Mouse (Mus musculus) embryonic fibroblast, embryonic 13.5 days (primary cell): ENCODE data around the gene Adamts2. TPM values are rescaled to one million over a fixed set of nuclear protein-coding genes. Genes with fewer than 3 reads are reported as not detected.
A peak's percentile ranks its signal among the peaks of the same experiment; 100 is the strongest.

ENCODE experiments used
- H3K27ac ChIP-seq: 2 replicates; pipeline ENCODE4 v1.5.1; 2012; ENCODE audit warnings: low read length, control low read depth, inconsistent platforms; ENCODE audit not compliant: insufficient read depth
- H3K4me1 ChIP-seq: 2 replicates; pipeline ENCODE4 v1.6.1; 2011; ENCODE audit warnings: low read length; ENCODE audit not compliant: control insufficient read depth, insufficient read depth
- H3K4me3 ChIP-seq: 2 replicates; pipeline ENCODE4 v1.5.1; 2011; ENCODE audit warnings: mild to moderate bottlenecking, control low read depth, low read length; ENCODE audit not compliant: insufficient read depth
- CTCF ChIP-seq: IDR thresholded peaks from 2 replicates; pipeline ENCODE4 v1.5.1; 2011; ENCODE audit warnings: mild to moderate bottlenecking, control low read depth, low read length, moderate library complexity, borderline replicate concordance; ENCODE audit not compliant: insufficient read depth
- POLR2A ChIP-seq: IDR thresholded peaks from 2 replicates; pipeline ENCODE4 v1.6.1; 2011; ENCODE audit warnings: low read depth, mild to moderate bottlenecking, control low read depth, low read length, moderate library complexity
- polyA plus RNA-seq: library from polyadenylated mRNA; stranded (reverse); fragments of >200 nt; gene quantifications from 2 replicates; pipeline ENCODE4 v1.2.4, GENCODE M21; 2011; ENCODE audit warnings: low read depth; ENCODE audit not compliant: missing spikeins, insufficient read length

The Adamts2 gene
- polyA plus RNA-seq, 1 experiment: 25.6 TPM

DNA sequence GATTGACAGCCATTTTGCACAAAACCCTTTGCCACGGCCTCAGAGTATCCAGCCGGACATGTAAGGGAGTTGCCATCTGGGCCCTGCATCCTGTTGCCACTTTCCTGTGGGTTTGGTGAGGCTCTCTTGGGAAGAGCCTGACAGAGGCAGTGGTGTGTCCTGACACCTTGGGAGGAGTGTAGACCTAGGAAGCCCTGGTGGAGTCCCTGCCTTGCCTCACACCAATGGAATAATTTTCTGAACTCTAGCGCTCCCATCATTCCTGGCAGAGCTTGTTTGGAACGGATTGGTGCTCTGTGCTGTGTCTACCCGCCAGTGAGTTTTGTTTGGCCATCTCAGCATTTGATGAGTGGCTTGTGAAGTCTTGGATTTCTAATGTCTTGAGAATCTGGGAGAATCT, 19.5 kb downstream of the Adamts2 start:
- peaks cover 16% of the 10 kb centered on the region for H3K4me1 ChIP-seq
- TF ChIP-seq CTCF (no peak), POLR2A (no peak)
- H3K4me3 ChIP-seq: no peak overlapping the region
- H3K27ac ChIP-seq: no peak overlapping the region

DNA sequence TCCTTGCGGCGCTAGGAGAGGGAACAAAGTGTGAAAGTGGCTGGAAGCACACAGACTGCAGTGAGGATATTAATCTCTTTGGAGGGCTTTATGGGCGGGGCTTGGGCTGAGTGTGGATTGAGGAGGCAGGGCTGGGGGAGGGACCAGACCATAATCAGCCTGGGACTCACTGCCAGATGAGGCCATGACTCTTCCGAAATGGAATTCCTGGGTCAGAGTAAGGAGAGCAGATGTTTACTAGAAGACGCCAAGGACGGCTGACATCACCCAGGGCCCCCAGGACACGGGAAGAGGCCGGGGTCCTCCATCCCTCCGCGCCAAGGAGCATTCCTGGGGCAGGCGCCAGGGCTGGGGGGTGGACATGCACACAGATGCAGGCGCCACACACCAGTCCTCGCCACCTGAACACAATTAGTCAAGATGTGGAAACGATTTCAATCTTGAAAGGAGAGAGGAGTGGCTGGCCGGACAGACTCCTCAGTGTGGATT, 20.4 kb downstream of the Adamts2 start:
- TF ChIP-seq POLR2A: 0 out of 2 replicates have a peak, but pooled peaks have one; percentile 28
- no peak for TF ChIP-seq CTCF
- Histone ChIP-seq H3K4me3 (no peak overlapping the region), H3K4me1 (peaks cover 16% of the 10 kb centered on the region)

DNA sequence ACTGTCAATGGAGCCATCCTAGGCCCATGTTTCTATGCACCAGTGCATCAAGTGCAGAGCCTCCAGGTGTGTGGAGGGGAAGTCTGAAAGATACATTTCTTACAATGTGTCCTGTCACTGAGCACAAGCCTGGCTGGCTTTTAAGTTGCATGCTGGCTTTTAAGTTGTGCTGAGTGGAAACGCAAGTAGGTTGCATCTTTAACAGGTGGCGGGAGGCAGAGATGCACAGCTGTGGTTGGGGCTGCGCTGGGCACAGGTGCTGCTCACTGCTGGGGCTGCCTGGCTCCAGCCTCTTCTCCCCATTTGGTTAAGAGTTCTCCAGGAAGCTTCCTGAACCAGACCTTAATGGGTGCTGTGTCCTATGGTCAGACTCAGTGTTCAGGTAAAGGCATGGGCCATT, 21.9 kb downstream of the Adamts2 start:
- no peak for TF ChIP-seq POLR2A
- no peak for TF ChIP-seq CTCF
- Histone ChIP-seq H3K4me3 (no peak overlapping the region), H3K27ac (no peak overlapping the region)

More for the DNA sequence above, 20.4 kb downstream of the Adamts2 start:
- H3K27ac ChIP-seq: peak overlapping the region; percentile 5; the same call in 1 of the 2 replicates

DNA sequence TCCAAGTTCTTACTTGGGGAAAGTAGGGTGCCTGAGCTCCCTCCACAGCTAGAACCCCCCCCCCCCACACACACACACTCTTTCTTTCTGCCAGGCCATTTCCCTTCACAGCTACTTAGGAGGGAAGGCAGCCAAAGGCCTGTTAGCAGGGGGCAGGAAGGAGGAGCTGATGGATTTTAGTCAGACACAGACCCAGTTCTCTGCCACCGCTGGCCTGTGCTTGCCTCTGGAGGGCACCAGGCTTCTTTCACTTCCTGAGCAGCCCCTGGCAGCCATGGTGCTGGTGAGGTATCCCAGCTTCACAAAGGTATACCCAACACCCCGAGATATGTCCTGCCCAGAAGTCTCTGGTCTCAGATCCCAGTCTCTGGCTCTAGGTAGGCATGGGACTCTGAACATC, 22.4 kb downstream of the Adamts2 start:
- Histone ChIP-seq H3K4me1 (peaks cover 16% of the 10 kb centered on the region), H3K4me3 (no peak overlapping the region), H3K27ac (no peak overlapping the region)
- TF ChIP-seq CTCF: 0 out of 2 replicates have a peak, but pooled peaks have one; percentile 24
- no peak for TF ChIP-seq POLR2A

More for the DNA sequence above, 21.9 kb downstream of the Adamts2 start:
- peaks cover 16% of the 10 kb centered on the region for H3K4me1 ChIP-seq

DNA sequence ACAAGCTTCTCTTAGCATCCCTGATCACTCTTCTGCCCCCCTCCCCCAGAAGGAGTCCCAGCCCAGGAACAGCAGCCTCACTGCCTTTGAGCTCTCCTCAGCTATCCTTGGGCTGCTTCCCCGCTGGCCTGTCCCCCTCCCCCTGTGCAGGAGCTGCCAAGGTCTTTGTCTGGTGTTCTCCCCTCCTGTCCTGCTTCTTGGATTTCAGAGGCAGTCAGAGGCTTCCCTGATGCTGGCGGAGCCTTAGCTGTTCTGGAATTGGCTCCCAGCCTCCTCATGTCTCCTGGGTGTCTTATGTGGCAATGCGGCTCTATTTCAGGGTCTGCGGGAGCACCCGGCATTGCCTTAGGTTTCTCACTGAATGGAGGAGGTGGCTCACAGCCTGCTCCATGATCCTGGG, 22.8 kb downstream of the Adamts2 start:
- TF ChIP-seq POLR2A (no peak), CTCF (no peak)
- Histone ChIP-seq H3K4me1 (peaks cover 16% of the 10 kb centered on the region), H3K27ac (no peak overlapping the region)

DNA sequence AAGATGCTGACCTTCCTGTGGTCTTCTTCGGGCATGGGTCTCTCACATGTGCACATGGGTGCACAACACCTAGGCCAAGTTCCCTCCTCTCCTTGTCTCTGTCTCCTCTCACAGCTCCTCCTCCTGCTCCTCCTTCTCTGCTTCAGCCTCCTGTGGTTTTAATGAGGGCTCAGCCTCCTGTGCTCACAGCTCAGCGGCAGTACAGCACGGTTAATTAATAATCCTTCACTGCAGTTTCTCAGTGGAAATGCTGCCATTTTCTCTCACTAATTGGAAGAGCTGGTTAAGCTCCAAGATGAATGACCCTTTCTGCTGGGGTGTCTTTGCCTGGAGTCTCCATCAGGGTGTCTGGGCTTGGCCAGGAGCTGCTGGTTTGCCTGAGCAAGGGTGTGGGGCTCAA, 27.0 kb downstream of the Adamts2 start:
- H3K27ac ChIP-seq: no peak overlapping the region

More for the DNA sequence above, 22.8 kb downstream of the Adamts2 start:
- no peak overlapping the region for H3K4me3 ChIP-seq

DNA sequence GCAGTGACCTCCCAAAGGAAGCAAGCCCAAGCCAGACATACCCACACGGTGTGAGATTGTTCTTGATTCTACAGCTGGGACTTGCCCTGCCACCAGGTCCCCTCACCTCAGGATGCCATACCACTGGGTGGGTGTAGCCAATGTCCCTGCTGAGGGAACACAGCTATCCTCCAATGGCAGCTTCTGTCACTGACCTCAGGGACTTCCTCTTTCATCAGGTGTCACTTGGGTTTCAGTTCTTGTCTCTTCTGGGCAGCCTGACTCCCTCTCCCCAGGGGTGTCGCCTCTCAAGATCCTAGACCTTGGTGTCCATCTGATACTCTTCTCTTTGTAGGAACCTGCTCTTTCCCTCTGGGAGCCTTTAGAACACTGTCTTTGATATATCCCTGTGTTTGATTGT, 28.6 kb downstream of the Adamts2 start:
- TF ChIP-seq POLR2A (no peak), CTCF (no peak)
- H3K4me3 ChIP-seq: no peak overlapping the region
- H3K27ac ChIP-seq: no peak overlapping the region
- H3K4me1 ChIP-seq: peaks cover 4% of the 10 kb centered on the region; the same call in 1 of the 2 replicates

More for the DNA sequence above, 27.0 kb downstream of the Adamts2 start:
- H3K4me1 ChIP-seq: peaks cover 4% of the 10 kb centered on the region; the same call in 1 of the 2 replicates
- H3K4me3 ChIP-seq: no peak overlapping the region
- TF ChIP-seq POLR2A: no peak
- TF ChIP-seq CTCF: no peak

DNA sequence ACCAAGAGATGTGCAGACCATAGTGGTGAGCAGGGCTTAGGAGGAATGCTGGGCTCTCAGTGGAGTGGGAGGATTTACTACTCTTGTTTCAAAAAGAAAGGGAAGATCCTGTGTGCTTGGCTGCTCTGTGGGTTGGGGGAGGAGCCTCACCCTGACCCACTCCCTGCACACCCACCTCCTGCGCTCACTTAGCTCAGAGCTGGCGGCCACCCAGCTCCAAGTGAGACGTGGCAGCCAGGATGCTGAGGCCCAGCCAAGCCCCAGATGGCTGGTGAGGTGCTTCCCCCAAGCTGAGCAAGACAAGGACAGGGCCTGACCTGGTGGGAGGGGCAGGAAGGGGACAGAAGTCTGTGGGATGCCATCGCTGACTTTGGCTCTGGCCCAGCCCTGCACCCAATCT, 30.4 kb downstream of the Adamts2 start:
- Histone ChIP-seq H3K4me1 (peaks cover 4% of the 10 kb centered on the region; the same call in 1 of the 2 replicates), H3K27ac (no peak overlapping the region), H3K4me3 (no peak overlapping the region)
- no peak for TF ChIP-seq POLR2A
- TF ChIP-seq CTCF: no peak

DNA sequence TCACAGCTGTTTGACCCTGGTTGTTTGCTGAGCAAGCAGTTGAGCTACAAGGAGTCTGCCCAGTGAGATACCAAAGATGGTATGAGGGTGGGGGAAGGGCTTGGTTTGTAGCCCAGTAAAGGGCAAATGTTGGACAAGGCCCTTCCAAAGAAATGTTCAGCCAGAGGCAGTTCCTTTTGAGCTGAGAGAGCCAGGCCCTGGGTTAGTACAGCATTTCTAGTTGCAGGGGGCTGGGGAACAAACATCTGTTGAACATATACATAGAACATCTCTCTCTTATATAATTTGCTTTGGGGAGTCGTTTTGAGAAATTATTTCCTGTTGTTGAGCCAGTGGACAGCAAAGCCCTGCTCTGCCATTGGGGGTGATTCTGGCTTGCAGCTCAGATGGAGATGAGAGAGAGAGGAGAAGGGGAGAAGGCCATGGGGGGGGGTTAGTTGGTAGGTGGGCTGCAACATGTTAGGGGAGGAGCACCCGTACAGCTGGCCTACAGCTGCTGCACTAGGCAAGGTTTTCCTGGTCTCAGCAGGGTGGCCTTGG, 33.2 kb downstream of the Adamts2 start:
- H3K27ac ChIP-seq: no peak overlapping the region

DNA sequence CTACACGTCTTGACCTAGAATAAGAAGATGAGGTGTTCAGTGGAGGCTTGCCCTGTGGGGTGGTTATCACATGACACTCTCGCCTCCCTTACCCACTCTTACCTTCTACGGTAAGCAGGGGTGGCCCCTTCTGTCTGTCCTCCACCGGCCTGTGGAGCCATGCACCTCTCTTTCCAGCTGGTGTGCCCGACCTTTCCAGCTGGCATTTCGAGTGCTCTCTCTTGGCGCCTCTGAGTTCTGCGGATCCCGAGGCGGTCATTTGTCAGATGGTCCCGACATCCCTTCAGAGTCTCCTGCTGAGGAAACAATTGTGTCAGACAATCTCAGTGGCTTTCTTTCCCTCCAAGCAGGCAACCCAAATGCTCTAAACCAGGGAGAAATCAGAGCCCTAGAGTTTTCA, 35.1 kb downstream of the Adamts2 start:
- H3K4me1 ChIP-seq: peaks cover under 1% of the 10 kb centered on the region; the same call in 1 of the 2 replicates
- H3K4me3 ChIP-seq: no peak overlapping the region
- TF ChIP-seq POLR2A (no peak), CTCF (no peak)
- H3K27ac ChIP-seq: no peak overlapping the region

More for the DNA sequence above, 33.2 kb downstream of the Adamts2 start:
- TF ChIP-seq POLR2A (no peak), CTCF (no peak)
- Histone ChIP-seq H3K4me3 (no peak overlapping the region), H3K4me1 (peaks cover 4% of the 10 kb centered on the region; the same call in 1 of the 2 replicates)
